Mouse (Mus musculus) A20 (cell line): ENCODE results near the gene Rsph3b.
"Not testable (repeated sequence)": the region's sequence is repeated elsewhere in the genome, so short reads cannot be mapped to it uniquely, and the experiment has no call there.

Experiments used
- DNase-seq: peaks from one replicate; pipeline ENCODE4 v3.0.0-alpha.2; 2011; ENCODE audit warnings: low read depth, low spot score

The Rsph3b gene

GRCm38 (mm10) chr17:6959543-6960259 is 11.2 kb upstream of the Rsph3b start:
- not testable (repeated sequence) for DNase-seq

DNA sequence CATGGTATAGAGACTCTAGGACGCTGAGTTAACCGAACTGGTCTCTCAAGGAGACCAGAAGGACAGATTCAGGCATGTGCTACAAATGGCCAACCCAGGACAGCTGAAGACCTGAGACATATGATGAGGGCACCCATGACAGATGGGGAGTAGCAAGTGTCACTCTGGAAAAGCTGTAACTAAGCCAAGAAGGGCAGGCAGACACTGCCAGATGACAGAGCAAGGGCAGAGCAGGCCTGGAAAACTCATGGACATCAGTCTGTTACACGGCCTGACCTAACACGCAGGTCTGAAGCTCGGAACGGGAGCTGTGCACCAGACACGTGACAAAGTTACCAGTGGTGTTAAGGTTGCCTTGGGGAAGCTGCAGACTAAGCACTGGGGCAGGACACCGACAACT is 10.4 kb upstream of the Rsph3b start:
- DNase-seq, result not testable (repeated sequence)

DNA sequence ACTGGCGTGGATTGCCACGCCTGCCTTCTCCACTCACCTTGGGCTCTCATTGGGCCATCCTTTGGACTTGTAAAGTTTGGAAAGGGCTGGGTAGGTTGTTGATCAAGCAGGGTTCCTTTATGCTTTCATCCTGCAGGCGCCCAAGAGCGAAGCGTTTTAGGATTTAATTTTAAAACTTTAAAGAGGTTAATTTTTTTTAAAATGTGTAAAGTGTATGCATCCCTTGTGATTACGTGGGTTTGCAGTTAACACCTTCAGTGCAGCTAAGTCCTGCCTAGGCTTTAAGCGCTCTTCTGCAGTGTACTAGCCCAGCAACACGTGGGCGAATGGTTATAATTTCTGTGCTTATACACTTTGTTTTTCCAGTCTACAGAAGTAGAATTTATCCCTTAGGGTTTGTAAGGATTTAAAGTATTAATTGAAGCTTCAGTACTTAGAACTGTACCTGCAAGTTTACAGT is 317 bp upstream of the Rsph3b start:
- not testable (repeated sequence) for DNase-seq

GRCm38 (mm10) chr17:6947637-6947983 is 872 bp downstream of the Rsph3b start:
- not testable (repeated sequence) for DNase-seq

- DNase-seq, result not testable (repeated sequence)
Observed at GRCm38 (mm10) chr17:6942560-6942959, 5.9 kb downstream of the Rsph3b start.

GRCm38 (mm10) chr17:6931625-6932024 is 16.9 kb downstream of the Rsph3b start:
- not testable (repeated sequence) for DNase-seq

- not testable (repeated sequence) for DNase-seq
Observed at GRCm38 (mm10) chr17:6920351-6920894, 28.1 kb downstream of the Rsph3b start.

- DNase-seq, result not testable (repeated sequence)
Observed at GRCm38 (mm10) chr17:6919388-6919787, 29.1 kb downstream of the Rsph3b start.

DNA sequence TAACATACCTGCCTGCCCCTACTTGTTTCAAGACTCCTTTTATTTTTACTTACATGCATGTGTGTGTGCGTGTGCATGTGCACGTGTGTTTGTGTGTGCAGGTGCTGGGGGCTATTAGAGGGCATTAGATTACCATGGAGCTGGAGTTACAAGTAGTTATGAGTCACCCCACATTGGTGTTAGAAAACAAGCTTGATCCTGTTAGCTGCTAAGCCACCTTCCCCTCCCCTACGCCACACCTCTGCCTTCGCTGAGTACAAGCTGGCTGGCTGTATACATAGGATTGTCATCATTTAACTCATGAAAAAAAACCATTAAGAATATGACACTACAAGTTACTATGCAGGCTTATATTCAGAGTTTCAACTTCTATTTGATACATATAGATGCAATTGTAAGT is 33.2 kb downstream of the Rsph3b start:
- not testable (repeated sequence) for DNase-seq

DNA sequence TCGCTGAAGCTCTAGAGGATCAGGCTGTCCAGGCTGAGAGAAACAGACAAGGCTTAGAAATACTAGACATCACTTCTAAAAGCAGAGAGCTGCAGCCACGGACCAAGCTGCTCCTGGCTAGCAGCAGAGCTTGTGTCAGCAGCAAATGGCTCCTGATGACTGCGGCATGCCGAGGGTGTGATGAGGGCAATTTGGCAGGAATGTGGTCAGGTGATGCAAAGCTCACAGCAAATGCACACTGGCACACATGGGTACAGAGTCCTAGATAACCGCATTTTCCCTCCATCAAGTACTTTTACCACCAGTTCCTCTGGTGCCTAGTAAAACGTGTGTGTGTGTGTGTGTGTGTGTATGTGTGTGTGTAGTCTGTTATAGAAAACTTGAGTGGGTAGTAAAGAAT is 34.4 kb downstream of the Rsph3b start:
- not testable (repeated sequence) for DNase-seq

- not testable (repeated sequence) for DNase-seq
Observed at GRCm38 (mm10) chr17:6900361-6900760, 48.1 kb downstream of the Rsph3b start.

GRCm38 (mm10) chr17:6897996-6898562 is 50.4 kb downstream of the Rsph3b start:
- DNase-seq, result not testable (repeated sequence)

DNA sequence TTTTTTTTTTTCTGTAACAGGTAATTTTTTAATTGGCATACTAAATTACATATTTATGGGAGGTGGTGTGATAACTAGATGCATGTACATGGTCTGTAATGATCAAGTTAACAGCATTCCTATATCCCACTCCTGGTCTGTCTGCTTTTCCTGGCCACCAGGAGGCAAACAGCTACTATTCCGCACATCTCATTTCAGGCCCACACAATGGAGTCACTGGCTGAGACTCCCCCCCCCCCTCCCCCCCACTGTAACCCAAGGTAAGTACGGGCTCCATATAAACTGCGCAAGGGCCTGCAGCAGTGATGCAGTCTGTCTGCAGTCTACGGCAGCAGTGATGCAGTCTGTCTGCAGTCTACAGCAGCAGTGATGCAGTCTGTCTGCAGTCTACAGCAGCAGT is 51.7 kb downstream of the Rsph3b start:
- DNase-seq, result no peak

DNA sequence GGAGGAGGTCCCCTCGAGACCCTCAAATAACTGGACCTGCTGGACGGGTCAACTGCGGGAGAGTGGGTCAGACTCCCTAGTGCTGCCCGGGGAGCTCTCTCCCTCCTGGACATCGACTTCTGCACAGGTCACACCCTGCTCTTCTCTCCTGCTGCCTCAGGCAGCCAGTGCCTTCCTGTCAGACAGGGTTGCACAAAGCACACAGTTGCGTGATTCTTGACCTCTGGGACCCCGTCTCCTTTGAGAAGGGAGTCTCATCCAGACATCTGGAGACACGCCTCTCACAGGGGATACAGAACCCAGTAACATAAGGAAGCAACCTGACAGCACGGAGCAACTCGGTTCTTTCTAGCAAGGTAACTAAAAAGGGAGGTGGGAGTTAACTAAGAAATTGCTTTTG is 55.1 kb downstream of the Rsph3b start:
- no peak for DNase-seq

- no peak for DNase-seq
Observed at GRCm38 (mm10) chr17:6891966-6892934, 56.2 kb downstream of the Rsph3b start.

DNA sequence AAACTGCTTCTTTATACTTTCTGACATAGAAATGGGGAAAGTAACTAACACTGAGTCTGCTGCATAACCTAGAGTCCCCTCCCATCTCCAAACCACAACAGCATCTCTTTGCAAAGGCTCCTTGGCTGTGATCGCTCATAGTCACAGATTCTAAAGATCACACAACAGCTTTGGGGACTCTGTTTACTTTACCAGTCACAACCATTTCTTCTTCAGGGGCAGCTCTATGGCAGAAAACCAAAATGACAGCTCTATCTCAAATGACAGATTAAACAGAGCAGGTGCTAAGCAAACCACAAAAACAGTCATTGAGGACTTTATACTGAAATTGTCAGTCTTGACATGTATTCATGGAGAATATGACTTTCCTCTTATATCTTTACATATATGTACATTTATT is 62.0 kb downstream of the Rsph3b start:
- DNase-seq, result no peak

GRCm38 (mm10) chr17:6884531-6884930 is 64.0 kb downstream of the Rsph3b start:
- no peak for DNase-seq

DNA sequence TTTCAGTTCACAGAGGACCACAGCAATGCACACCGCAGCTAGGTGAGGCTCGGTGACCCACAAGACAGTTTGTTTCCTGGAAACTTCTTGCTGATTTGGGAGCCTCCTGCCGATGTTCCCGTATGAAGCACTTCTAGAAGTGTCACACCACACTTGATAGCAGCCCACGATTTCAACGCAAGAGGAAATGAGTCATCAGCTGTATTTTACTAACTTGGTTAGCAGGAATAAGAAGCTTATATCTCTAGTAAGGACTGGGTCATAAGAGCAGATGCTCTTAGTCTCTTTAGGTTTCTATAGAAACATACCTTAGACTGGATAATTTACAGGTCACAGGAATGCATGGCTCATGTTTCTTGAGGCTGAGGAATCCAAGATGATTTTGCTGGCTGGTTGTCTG is 67.2 kb downstream of the Rsph3b start:
- DNase-seq, result no peak

DNA sequence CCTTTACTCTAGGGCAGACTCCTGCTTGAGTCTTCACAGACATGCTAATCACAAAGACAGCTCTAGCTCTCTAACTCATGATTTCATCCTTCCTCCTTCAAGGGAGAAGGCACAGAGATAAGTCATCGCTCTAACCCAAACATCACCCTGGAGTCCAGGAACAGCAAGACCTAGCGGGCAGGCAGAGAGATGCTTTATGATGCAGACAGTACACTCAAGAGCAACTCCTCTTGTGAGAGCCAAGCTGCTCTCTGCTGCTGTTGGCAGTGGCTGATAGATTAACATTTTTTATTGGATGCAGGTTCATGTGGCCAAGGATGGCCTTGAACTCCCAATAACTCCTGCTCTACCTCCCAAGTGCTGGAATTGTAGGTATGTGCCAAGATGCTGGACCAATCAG is 77.1 kb downstream of the Rsph3b start:
- DNase-seq, result no peak

- DNase-seq, result no peak
Observed at GRCm38 (mm10) chr17:6868810-6869209, 79.7 kb downstream of the Rsph3b start.

DNA sequence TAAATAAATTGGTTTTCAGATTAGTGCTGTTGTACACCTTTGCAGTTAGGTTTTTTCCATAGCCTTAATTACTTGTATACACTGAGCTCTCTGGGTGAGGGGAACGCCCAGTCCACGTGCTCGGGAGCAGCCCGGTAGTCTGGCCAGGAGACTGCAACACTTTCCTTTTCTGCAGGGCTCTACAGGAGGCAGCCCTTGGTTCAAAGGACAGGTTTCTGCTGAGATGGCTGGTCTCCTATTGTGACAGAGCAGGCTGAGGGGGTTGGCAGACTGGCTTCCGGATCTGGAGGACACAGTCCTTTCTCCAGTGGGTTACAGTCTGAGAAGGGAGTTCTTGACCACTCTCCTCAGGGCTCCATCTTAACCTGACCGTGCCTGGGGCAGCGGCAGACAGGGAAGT is 80.7 kb downstream of the Rsph3b start:
- DNase-seq, result no peak

DNA sequence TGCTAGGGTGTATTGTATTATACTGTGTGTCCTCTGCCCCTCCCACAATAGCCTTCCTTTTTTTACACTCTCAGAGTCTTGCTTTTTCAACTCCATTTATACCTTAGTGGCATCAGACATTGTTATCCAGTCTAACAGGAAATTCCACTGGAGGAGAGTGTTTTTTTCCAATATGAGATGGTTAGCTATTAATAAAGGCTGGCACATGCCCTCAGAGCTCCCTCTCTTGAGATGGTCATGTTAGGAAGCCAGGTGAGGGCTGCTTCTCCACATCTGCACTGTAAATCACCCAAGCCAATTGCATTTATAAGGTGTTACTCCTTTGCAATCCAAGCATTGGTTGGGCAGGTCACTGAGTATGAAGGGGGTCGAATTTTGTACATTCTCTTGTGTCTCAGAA is 81.9 kb downstream of the Rsph3b start:
- no peak for DNase-seq
